Mouse (Mus musculus): Measurements from ENCODE around the gene Kmt2a.
"Not testable (repeated sequence)": the region's sequence is repeated elsewhere in the genome, so short reads cannot be mapped to it uniquely, and the experiment has no call there.

The Kmt2a gene

GRCm38 (mm10) chr9:44819920-44820827 is 60.9 kb downstream of the Kmt2a start:
- no peak for DNase-seq (ENCODE audit: low spot score in 2 of 2)

DNA sequence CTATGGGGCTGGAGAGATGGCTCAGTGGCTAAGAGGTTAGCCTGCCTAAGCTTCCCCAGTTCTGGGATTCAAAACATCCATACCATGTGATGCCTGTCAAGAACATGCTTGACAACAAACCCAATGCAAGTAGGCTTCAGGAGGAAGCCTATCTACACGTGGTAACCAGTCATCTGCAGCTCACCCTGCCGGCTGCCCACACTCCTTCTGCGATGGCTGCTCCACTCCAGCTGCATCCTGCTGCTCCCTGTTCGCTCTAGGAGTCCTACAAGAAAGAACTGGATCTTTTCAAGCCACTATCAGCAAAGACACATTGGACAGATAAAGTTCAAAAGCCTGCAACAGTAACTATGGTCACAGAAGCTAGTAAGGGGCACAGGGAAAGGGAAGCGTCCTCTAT is 63.6 kb downstream of the Kmt2a start:
- DNase-seq (ENCODE audit: low spot score in 2 of 2) = no peak

- no peak for DNase-seq (ENCODE audit: low spot score in 2 of 2)
These were observed 66.9 kb downstream of the Kmt2a start for GRCm38 (mm10) chr9:44814179-44814578.

GRCm38 (mm10) chr9:44810316-44810715 is 70.8 kb downstream of the Kmt2a start:
- no peak for DNase-seq (ENCODE audit: low spot score in 2 of 2)

GRCm38 (mm10) chr9:44807778-44808177 is 73.3 kb downstream of the Kmt2a start:
- DNase-seq (ENCODE audit: low spot score in 2 of 2) = no peak

DNA sequence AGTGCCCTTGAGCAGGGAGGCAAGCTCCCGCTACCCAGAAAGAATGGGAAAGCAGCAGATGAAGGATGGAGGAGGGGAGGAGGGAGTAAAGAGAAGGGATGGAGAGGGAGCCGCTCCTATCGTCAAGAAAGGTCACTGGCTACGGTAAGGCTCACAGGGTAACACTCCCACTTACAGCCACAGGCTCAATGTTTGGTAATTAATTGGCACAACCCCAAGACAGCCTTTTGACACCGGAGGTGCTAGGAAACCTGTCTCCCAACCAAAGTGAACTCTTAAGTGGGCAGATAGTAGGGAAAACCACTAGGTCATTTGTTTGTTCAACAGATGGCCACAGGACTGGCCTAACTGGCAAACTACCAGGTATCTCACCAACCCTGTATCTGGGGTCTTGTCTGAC is 74.0 kb downstream of the Kmt2a start:
- no peak for DNase-seq (ENCODE audit: low spot score in 2 of 2)

GRCm38 (mm10) chr9:44805536-44805935 is 75.6 kb downstream of the Kmt2a start:
- no peak for DNase-seq (ENCODE audit: low spot score in 2 of 2)

DNA sequence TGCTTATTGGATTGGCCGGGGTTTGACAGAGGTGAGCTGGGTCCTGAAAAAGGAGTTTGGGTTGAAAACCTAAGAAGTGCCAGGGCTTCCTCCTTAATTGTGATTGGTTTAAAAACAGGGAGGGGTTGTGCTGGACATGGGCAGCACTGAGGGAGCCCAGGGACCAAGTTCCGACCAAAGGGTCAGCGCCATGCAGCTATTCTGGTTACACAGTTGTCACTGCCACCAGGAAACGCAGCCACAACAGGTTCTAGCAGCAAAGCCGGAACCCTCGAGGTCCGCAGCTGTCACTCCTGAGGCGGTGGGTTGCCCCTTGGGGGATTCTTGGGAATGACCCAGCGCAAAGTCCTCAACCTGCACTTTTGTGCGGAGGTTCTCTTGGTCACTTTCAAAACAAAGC is 76.4 kb downstream of the Kmt2a start:
- DNase-seq (ENCODE audit: low spot score in 2 of 2) = no peak

GRCm38 (mm10) chr9:44802808-44803450 is 78.2 kb downstream of the Kmt2a start, which contains the start of gene Ttc36:
Gene Ttc36, minus strand, starts transcription at chr9:44803072.
- no peak for DNase-seq (ENCODE audit: low spot score in 2 of 2)

GRCm38 (mm10) chr9:44801669-44802068 is 79.4 kb downstream of the Kmt2a start:
- DNase-seq (ENCODE audit: low spot score in 2 of 2) = no peak

GRCm38 (mm10) chr9:44799958-44800324 is 81.2 kb downstream of the Kmt2a start:
- DNase-seq (ENCODE audit: low spot score in 2 of 2) = no peak

DNA sequence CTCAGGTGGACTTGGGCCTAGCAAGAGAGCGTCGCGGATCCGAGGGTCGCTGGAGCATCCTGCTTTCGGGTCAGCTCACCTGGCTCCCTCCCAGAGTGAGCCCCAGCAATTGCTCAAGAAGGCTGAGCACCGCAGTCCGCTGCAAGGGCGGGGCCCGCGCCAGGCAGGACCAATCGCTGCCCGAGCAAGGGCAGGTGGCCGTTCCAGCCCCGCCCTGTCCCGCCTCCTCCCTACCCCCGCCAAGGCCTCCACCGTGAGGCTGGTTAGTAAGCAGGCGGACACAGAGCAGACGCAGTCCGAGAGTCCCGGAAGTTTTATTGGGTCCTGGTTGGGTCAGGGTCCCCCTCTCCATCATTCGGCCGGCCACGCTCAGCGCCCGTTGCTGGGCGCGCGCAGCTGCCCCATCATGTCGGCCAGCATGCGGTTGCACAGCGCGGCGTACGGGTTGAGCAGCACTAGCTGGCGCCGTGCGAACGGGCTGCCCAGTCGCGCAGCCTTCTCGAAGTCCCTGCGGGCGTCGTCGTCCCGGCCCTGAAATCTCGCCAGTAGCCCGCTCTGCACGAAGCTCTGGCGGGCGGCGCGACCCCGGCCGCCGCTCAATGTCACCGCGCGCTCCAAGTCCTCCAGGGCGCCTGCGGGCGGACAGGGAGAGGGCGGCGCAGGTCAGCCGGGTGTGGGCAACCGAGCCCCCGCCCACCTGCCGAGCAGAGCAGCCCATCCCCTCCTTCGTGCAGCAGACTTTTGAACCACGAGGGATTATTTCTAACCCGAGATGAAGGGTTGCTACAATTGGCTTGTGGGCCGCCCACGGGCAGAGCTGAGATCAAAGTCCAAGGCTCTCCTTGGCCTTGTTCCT is 81.8 kb downstream of the Kmt2a start, which contains the start of gene Tmem25:
Tmem25 (minus strand) TSS at position 206 of the 856 bp plus-strand sequence.
- peak; percentile 60 to 68 for DNase-seq (ENCODE audit: low spot score in 2 of 2)

- DNase-seq (ENCODE audit: low spot score in 2 of 2) = no peak
These were observed 82.8 kb downstream of the Kmt2a start for GRCm38 (mm10) chr9:44798298-44798697.

DNA sequence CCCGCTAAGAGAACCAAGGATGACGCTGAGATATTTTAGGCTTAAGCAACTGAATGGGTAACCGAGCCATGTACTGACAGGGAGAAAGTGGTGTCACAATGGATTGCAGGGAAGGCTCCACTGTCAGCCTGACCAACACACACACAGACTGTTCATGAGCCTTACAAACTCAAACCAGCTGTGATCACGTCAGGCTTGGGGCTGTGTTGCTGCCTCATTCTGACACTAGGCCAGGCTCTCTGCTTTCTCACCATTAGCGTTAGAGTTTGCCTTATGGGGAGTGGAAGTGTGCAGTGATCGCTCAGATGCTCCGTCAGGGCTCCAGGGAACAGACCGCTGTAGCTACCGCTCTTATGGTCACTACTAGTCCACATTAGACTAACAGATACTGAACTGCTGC is 88.3 kb downstream of the Kmt2a start:
- DNase-seq (ENCODE audit: low spot score in 2 of 2) = no peak

DNA sequence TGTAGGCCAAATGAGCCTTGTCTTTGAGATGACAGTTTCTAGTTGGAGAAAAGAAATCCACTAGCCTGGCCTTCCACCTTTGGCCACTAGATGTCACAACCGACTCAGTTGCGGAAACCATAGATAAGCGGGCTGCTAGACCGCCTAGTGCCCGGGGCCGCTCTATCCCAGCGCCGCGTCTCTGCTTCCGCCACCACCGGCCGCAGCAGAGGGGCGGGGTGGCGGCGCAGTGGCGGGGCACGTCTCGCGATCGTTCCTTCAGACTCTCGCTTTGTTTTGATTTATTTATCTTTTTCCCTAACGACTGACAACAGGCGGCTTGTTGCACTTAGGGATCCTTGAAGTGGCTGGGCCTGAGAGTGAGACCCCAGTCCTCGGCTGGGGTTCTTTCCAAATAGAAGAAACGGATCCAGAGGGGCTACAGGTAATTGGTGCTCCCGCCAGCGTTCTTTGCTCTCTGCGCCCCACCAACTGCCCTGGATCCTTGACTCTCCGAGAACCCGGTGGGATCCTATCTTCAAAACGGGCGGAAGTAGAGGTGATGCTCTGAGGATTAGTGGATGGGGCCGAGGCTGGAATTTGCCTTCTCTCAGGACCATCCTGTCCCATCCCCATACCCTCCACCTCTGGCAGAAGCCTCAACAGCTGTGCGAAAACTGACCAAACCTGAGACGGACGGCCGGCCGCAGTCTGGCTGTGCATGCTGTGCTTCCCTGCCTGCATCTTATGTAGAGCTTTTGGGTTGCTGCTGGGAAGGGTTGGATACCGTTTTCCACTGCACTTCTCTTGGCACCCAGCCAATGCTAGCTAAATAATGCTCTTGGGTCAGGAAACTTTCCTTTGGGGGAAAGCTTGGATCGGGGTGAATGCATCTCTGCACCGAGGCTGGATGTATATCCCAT is 108.1 kb downstream of the Kmt2a start:
- peak; percentile 87 to 91 for DNase-seq (ENCODE audit: low spot score in 2 of 2)

DNA sequence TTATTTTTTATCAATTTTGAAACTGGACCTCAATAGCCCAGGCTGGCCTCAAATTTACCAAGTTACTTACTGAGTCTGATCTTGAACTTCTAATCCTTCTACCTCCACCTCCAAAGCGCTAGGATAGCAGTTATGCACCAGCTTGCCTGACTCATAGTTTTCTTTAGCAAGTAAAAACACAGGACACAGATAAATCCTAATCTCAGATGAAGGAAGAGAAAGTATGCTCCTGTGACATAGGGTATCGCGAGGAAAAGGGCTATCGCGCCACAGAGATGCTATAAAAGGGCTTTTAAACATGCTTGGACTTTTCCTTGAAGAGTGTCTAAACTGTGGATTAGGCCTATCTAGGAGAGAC is 108.7 kb downstream of the Kmt2a start:
- DNase-seq (ENCODE audit: low spot score in 2 of 2) = no peak

DNA sequence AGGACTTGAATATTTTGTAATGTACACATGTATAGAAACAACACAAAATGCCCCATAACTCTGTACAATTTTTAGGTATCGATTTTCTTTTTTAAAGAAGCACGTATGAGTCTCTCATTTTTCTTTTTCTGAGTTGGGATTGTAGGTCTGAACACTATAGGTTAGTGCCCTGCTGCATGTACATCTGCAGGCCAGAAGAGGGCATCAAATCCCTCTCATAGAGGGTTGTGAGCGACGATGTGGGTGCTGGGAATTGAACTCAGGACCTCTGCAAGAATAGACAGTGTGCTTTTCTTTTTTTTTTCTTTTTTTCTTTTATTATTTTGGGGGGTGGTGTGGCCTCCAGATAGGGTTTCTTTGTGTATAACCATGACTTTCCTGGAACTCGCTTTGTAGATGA is 109.7 kb downstream of the Kmt2a start:
- no peak for DNase-seq (ENCODE audit: low spot score in 2 of 2)

DNA sequence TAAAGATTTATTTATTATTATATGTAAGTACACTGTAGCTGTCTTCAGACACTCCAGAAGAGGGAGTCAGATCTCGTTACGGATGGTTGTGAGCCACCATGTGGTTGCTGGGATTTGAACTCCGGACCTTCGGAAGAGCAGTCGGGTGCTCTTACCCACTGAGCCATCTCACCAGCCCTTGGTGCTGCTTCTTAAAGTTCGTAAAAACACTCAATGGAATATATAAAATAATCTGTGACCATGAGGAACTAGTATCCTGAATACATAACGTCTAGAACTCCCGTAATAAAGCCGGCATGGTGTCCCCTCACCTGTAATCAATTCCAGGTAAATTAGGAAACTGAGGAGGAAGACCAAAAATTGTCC is 113.1 kb downstream of the Kmt2a start:
- not testable (repeated sequence) for DNase-seq (ENCODE audit: low spot score in 2 of 2)

DNA sequence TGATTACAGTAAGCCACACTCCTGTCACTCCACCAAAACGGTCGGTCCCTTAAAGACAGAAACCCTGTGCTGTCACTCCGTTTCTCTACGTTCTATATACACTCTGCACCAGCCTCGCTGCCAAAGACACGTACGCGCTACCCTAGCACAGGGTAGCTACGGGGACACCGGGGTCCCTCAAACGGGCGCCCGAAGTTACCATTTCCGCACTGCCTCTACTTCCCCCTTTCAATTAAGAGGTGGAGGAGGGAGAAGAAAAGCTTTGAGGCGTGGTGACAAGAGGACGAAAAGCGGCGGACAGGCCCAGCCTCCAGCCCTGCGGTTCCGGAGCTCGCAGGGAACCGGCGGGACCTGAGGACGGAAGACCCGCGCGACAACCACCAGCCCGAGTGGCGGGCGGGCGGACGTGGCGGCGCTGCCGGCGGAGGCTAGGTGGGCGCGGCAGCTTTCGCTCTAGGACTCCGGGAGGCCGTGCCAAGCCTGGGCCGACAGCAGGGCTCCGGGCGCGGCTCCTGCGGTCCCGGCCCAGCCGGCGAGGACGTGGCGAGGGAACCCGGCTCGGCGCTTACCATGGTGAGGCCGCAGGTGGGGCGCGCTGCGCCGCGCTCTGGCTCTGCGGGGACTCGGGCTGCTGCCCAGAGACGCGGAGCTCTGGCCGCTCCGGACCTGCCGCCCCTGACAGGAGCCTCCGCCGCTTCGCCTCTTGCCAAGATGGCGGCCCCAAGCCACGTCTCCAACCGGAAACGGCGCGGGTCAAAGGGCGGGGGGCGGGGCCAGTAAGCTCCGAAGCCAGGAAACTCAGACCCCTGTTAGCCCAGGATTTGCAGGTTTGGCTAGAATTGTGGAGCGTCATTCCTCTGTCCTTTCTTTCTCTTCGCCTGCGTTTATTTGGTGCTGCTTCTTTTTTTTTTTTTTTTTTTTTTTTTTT is 113.7 kb downstream of the Kmt2a start, which contains the start of the genes Arcn1 and Ift46:
Arcn1 (minus strand) TSS at position 745 of the 928 bp plus-strand sequence.
Ift46 (plus strand) TSS at position 808 of the 928 bp plus-strand sequence.
- DNase-seq (ENCODE audit: low spot score in 2 of 2) = peak; percentile 66 to 74

DNA sequence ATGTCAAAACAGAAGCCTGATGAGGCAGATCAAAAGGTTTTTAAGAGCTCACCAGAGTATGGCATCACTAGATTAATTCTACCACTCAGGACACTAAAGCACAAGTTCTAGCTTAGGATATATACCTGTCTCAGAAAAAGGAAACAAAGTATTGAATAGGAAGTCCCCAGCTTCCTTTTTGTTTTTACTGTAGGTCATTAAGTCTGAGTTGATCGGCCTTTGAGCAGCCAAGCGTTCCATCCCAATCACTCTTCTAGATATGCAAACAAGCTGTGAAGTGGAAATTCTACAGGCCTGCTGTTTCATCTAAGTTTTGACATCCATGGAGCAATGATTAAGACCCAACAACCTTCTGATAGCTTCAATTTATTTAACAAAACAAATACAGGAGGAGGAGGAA is 120.2 kb downstream of the Kmt2a start:
- no peak for DNase-seq (ENCODE audit: low spot score in 2 of 2)

Data from spleen, postnatal 14 days (tissue).